Mouse (Mus musculus) c-Kit-positive CD71-negative TER-119-negative erythroid progenitor cells, embryonic 14.5 days (primary cell): Measurements from ENCODE around the gene Gm10521.
"Not testable (repeated sequence)": the region's sequence is repeated elsewhere in the genome, so short reads cannot be mapped to it uniquely, and the experiment has no call there.

Experiments used
- DNase-seq: peaks from one replicate; pipeline ENCODE4 v3.0.0-alpha.2; 2013; ENCODE audit warnings: low read depth

Gene Gm10521

DNA sequence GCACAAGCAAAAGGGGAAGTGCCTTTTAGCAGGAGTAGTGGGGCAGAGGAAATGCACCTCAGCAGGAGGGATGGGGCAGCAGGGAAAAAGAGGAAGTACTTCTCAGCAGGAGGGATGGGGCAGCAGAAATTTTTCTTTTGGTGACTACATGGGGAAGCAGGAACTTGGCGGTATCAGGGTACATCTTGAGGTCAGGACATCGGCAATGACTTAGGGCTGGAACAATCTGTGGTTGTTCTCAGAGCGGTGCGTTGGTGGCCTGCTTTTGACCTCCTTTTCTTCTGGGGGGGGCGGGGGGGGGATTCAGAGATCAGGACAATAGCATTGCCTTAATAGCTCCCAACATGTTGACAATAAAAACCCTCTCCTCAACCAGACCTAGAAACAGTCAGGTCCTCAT, at the start of gene Gm10521:
Gene Gm10521 (plus strand): TSS at position 301 of the 400 bp plus-strand sequence.
- not testable (repeated sequence) for DNase-seq

GRCm38 (mm10) chr1:171848201-171848600, 47.3 kb upstream of the Gm10521 start:
- no peak for DNase-seq

DNA sequence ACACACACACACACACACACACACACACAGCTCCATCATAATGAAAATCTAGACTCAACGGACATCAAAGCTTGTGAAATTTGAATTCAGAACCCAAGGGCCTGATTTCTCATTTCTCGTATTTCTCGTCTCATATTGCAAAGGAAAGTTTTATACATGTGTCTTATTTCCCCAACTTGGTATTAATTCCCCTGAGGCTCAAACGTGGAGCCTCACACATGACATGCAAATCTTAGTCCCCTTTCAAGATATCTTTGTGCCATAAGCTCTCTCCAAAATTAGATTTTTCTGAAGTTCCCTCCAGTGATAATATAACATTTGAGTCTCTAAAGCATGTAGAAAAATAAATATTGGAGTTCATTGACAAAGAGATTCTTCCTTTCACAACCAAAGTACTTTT, 46.7 kb upstream of the Gm10521 start:
- no peak for DNase-seq

GRCm38 (mm10) chr1:171849454-171849853, 46.0 kb upstream of the Gm10521 start:
- DNase-seq, result peak; percentile 31

- DNase-seq, result no peak
Observed at GRCm38 (mm10) chr1:171865467-171865866, 30.0 kb upstream of the Gm10521 start.

- DNase-seq, result no peak
Observed at GRCm38 (mm10) chr1:171886989-171887388, 8.5 kb upstream of the Gm10521 start.

- DNase-seq, result no peak
Observed at GRCm38 (mm10) chr1:171904011-171904410, 8.5 kb downstream of the Gm10521 start.

DNA sequence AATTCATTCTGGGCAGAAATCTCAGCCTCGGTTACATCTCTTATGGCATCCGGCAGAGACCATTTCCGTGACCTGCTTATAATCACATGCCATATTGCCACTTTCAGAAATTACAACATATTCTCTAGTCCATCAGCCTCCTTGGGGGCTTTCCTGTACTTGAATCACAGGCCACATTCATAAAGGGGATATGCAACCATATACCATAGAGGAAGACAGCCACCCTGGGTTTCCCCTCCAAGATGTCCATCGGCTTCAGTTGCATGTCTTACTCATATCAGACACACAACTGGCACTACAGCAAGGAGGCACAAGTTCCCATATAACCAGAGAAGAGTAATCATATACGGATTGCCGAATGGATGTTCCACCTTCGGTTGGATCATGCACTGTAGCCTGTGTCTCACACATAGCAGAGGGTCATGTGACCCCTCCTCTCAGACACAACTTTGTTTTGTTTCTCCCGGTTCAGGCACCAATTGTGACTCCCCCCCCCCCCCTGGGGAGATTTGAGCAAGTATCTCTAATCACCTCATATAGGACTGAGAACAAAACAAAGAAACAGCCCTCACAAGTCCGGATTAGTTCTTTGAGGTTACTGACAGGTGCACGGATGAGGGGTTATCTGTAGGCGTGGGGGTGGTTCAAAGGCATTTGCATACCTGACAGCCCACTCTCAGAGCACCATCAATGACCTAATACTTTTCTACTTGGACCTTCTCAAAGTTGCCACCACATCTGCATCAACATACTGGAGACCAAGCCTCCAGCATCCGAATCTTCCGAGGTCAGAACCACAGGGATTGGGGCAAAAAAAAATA, 20.4 kb downstream of the Gm10521 start:
- no peak for DNase-seq

DNA sequence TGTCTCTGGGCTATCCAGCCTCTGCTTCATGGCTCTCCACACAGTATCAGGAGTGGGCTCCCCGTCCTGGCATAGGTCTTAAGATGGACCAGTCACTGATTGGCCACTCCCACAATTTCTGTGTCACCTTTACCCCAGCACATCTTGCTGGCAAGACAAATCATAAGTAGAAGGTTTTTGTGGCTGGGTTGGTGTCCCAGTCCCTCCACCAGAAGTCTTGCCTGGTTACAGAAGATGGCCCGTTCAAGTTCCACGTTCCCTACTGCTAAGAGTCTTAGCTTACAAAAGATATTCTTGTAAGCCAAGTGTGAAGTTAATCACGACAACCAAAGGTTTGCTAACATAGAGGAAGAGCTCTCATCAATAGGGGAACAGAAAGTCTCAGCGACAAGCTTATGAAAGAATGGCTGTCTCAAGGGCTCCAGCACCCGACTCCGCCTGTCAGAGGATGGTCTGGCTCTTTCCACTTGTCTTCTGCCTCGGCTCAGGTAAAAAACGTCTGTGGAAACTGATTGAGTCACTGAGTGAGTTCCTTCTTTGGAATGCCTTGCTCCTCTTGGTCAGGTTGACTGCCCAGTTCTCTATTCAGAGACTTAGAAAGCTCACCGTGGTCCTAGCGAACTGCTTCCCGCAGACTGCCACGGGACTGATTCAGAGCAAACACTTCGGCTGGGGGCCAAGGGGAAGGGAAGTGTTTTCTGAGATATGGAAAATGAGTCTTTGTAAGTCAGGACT, 22.0 kb downstream of the Gm10521 start, which contains the start of gene Slamf6:
Gene Slamf6 (plus strand): TSS at position 211 of the 735 bp plus-strand sequence.
- DNase-seq, result no peak

DNA sequence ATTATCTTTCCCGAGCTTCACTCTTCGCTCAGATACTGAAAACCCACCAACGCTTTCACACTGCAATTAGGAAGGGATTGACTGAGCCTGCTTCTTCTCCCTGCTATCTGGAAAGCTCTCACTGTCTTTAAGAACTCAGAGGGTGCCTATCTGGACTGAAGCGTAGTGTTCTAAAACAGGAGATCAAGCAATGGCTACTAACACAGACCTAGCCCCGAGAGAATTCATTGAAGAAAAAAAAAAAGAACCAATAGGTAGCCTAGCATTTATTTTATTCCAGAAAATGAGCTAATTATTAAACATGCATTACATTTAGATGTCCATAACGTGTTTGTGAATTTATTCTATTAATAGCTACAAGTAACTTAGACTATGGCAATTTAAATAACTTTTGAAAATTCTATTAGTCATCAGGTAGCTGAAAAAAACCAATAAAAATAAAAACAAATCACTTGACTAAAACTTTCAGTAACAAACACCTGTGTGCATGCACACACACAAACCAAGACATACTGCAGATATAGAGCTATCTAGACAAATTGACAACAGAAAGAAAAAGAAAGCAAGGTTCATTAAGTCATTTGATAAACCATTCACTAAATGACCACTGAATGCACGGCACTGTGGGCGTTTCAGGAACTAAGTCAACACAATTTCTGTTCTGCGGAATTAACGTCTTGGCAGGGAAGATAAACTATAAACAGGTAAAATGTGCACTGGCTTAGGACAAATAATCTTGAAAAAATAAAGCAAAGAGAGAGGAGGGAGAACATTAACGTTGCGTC, 22.9 kb downstream of the Gm10521 start:
- no peak for DNase-seq

DNA sequence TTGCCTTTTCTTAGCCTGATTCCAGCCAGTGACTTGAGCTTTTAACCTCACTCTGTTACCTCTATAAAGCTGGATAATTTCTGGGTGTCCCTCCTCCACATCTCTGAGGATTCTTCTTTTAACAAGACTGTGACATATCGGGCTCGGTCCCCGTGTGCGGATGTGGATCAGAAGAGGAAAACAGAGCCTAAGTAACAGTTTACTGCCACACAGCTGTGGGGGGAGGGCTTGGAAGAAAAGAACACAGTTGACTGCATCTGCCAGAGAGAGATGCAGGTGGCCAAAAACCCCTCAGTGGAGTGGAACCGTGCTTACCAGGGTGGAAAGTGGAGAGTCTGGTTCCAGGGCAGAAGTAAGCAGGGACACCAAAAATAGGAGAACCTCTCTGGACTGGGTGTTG, 23.7 kb downstream of the Gm10521 start:
- DNase-seq, result no peak

GRCm38 (mm10) chr1:171919901-171920510, 24.5 kb downstream of the Gm10521 start:
- DNase-seq, result no peak

DNA sequence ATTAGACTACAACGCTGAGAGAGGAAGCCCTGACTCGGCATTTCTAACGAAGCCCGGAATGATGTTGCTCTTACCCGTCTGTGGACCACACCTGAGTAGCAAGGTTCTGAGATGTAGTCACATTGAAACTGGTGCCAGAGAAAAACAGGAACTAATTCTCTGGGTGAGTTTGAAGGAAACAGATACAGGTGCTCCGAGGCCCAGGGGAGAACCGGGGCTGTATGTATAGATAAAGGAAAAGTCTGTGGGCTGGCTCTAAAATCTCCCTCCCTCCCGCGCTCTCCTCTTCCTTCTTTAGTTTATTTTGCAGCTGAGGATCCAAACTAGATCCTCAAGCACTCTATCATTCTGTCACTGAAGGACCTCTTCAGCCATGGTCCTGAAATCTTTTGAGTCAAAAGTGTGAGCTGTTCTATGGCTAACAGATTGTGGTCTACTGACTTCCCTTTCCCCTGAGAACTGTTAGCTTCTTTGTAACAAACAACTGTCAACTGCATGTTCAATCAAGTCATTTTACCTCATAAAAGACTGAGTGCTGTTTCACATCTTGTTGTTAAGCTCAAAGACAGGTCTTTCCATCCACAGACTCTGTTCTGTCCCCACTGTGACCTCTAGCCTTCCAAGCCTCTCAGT, 25.6 kb downstream of the Gm10521 start:
- peak; percentile 24 for DNase-seq

DNA sequence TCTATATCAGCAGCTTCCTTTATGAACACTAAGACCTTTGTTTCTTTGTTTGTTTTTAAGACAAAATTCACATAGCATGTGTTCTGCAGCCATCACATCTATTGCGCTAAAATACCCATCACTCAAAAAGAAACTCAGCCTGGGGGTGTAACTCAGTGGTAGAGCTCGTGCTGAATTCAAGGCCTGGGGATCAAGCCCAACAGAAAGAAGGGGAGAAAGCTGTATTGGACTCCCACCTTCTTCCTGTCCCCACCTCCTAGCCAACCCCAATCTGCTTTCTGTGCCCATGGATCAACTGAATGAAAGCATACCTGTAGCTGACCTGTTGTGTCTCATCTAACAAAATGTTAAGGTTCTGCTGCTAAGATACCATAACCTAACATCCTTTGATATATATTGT, 26.2 kb downstream of the Gm10521 start:
- DNase-seq, result no peak

GRCm38 (mm10) chr1:171922844-171923243, 27.4 kb downstream of the Gm10521 start:
- no peak for DNase-seq

GRCm38 (mm10) chr1:171924900-171925299, 29.4 kb downstream of the Gm10521 start:
- DNase-seq, result no peak

DNA sequence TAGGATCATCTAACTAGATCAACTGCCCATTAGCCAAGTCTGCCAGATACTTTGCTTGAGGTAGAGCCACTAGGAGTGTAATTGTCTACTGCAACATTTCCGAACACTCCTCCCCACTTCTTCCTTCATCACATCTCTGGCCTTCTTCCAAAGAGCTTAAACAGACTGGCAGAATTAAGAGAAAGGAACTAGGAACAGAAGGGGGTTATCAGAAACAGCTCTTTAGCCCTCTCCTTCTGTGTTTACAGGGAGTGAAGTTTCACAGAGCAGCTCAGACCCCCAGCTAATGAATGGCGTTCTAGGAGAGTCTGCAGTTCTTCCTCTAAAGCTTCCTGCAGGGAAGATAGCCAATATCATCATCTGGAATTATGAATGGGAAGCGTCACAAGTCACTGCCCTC, 38.4 kb downstream of the Gm10521 start:
- DNase-seq, result no peak

DNA sequence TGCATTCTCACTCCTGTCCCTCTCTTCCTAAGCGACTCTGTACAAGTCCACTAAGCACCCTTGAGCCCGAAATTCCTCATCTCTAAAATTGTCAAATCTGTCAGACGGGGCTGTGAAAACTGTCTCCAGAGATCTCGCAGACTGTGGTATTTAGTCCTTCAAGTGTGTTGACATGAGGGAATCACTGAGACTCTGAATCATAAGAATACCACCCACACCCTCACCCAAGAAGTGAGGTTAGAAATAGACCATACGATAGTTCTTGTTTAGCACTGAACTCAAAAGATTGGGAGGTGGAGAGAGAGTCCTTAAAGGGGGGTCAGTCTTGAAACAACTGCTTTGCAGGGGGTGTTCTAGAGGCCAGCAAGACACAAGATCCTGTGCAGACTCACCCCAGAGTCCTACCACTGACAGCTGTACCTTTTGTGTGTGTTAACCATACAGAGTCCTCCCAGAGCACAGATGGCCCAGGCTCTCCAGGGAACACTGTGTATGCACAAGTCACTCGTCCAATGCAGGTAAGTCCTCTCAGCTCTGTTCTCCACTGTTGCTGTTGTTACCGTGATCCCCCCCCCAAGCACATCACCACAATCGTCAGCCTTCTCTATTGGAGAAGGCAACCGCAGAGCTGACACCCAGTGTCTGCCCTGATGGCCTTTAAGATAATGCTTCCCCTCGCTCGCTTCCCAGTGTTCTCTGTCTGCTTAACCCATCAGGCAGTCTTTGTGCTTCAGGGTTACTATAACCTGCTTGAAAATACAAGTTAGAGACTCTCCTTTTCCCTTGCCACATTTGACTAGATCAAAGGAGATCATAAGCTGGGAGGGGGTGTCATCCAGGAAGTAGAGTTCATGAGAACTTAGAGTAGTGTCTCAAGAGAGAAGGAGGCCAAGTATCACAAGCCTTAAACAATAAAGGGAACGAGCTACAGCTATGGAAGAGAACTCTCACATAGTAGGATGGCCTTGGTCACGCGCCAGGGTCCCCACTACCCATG, 43.8 kb downstream of the Gm10521 start:
- no peak for DNase-seq

GRCm38 (mm10) chr1:171940626-171941025, 45.2 kb downstream of the Gm10521 start:
- no peak for DNase-seq

DNA sequence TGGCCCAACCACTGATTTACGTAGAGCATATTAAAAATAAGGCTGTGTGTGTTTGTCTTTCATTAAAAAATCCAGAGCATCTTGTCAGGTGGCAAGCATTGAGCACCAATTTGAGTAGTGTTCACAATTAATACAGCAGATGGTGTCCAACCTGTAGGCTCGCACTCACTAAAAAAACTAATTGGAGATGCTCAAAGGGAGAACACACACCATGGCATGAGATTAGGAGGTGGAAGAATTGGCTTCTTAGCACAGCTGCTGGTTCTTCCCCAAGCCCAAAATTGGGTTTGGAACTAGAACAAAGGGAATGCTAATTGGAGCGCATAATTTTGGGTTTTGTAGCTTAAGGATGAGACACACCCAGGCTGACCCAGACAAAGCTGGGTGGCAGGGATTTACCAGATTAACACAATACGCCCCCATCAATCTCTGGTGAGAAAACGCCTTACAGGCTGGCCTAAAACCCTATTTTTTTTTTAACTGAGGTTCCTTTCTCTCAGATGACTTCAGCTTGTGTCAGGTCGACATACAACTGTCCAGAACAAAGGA, 51.1 kb downstream of the Gm10521 start:
- no peak for DNase-seq
